Mouse (Mus musculus) layer of hippocampus, adult 8-10 months (tissue): Measurements from ENCODE around the gene Malrd1. TPM values are rescaled to one million over a fixed set of nuclear protein-coding genes. Genes with fewer than 3 reads are reported as not detected.

Source experiments
- DNase-seq, 2 experiments: peaks; one replicate each; pipeline ENCODE4 v3.0.0; 2022; ENCODE audit warnings: low spot score in 2 of 2
- total RNA-seq, 4 experiments: library from RNA; stranded (reverse); gene quantifications; 2 replicates each; pipeline ENCODE4 v1.2.4; 2022

The Malrd1 gene
- total RNA-seq, 4 experiments from 2014 or later: not detected

DNA sequence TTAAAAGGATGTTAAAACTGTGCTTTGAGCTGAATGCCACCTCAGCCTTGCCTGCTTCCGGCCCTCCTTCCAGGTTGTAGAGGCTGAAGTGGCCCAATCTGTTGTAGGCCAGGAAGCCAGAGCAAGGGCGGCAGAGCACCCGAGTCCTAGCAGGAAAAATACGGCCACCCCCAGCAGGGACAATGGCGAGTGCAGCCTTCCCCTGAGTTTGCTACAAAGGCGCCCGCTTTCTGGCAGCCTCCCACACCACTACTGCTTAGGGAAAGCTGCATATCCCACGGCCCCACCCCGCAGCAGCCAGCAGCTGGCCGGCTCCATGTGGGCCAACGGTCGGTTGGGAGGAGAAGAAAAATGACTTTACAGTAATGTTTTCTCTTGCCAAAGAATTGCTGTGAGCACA, 503.5 kb downstream of the Malrd1 start:
- no peak for DNase-seq

DNA sequence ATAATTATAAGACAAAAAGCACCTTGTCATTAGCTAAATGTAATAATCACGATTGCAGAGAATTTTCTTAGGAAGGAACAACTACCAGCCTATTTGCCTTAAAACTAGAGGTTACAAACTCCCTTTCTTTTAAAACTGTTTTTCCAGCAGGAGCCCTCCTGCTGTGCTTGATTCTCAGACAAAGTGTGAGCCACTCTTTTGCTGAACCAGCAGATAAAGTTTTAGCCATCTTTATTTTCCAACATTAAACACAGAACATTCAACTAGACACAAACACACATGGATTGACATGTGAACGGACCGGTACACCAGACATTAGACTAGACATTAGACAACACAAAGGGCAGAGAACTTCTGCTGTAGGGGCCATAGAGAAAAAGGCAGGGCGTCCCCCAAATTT, 505.3 kb downstream of the Malrd1 start:
- no peak for DNase-seq

DNA sequence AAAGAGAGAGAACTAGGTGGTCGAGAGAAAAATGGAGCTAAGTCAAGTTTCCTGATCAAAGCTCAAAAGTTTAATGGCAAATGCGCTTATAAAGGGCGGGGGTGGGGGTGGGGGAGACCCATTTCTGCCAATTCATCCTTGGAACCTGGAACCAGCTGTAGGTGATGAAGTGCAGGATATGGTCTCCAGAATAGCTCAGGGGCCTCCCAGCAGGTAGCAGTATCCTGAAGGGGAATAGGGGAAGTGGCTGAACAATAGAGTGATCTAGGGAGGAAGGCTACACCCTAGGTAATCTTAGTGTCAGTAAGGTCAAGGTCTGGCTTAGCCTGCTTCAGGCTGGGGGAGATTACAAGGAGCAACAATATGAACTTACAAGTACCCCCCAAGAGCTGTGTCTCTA, 506.5 kb downstream of the Malrd1 start:
- no peak for DNase-seq

DNA sequence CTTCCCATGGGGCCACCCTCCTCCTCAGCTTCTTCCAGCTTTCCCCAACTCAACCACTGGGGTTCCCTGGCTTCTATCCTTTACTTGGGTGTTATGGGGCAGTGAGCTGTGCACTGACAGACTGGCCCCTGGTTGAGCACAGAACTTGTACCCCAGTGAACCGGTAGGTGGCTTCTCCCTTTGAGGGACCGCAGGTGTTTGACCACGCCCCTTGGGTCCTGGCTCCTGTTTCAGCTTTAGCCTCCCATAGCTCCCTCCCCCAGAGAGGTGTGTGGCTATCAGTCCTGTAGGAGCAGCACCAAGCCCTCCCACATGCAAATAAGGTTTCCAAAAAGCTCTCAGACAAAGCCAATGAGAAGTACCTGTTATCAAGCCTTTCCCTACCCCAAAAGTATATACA, 584.4 kb downstream of the Malrd1 start:
- no peak for DNase-seq

DNA sequence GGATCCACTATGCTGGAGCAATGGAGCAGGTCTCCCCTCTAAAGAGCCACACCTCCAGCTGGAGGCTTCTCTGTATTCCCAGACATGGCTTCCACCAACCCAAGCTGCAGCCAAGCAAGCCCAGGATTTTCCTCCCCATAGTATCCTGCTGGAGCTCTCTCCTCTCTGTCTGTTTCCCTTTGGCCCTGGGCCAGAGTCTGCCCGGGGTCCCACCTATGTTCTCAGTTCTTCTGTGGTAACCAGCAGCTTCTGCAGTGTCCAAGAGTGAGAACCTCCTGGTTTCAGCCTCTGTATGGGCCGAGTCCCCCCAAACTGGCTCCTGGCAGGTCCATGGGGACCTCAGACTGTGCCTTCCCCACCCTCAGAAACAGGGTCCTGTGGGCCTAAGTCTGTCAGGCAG, 587.1 kb downstream of the Malrd1 start:
- DNase-seq: no peak

DNA sequence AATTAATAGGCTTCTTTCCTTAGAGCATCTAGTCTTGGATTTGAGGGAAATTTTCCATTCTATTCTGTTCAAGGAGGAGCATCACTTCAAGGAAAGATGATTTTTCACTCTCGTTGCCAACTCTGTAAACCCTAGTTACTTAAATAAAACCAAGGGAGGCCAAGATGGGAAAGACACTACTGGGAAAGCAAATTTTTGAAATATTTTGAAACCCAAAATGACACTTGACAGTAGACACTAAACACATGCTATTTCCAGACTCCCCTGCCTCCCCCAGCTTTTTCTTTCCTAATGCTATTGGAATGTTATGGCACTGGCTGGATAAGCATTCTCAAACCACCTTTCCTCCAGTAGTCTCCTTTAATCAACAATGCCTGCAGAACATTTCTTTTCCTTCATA, 621.7 kb downstream of the Malrd1 start:
- DNase-seq: no peak

DNA sequence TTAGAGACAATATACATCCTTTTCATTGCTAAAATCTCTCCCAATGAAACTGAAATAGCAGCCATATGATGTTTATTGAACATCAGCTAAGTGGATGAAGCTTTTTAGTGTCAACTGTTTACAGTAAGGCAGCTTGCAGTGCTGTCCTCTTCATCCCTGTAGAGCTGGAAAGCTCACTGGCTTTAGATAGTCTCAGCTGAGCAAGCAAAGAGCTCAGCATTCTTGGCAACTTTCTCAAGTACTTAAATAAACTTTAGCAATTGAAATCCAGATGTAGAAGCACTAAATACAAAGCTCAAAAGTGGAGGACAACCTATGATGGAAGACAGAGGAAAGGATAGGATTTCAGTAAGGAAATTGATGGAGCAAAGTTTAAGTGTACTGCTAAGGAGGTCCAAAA, 626.3 kb downstream of the Malrd1 start:
- no peak for DNase-seq

DNA sequence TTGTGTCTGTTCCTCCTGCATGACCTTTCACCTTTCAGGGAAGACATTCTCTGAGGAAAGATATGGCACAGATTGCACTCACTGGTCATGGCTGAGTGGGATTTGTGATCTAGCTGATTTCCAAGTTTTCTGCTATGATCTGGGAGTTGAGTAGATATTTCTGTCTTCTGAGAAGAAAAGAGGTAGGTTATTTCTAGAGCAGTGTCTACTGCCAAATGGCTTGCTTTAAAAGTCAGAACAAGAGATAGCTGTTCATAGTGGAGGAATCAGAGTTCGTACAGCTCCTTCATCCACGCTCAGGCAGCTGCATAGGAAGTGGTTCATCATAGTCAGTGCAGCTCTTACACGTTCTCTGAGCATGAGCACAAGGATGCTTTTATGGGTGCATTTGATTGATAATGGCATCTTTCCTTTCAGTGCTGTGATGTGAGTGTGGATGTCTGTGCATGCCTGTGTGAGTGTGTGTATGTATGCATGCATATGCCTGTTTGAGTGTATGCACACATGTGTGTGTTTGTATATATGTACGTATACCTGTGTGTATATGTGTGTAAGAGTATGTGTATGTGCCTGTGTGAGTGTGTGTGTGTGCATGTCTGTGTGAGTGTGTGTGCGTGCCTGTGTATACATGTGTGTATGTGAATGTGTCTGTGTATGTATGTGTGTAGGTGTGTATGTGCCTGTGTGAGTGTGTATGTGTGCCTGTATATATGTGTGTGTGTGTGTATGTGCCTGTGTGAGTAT, 637.1 kb downstream of the Malrd1 start:
- DNase-seq: no peak

DNA sequence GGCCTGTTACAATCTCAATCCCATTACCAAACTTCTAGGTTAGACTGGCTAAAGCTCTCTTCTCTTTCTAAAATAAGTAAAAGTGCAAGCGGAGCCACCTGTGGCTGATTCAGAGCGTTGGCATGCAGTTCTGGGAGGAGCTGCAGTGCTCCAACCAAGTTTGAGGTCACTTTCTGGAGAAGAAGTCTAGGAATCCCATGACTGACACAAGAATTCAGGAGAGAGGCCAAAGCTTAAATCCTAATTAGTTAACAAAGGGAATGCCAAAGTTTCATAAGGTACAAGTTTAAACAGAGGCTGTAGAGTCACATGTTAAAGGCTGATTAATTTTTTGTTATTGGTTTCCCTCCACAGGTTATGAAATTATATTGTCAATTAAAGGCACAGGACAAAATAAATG, 642.3 kb downstream of the Malrd1 start:
- no peak for DNase-seq

DNA sequence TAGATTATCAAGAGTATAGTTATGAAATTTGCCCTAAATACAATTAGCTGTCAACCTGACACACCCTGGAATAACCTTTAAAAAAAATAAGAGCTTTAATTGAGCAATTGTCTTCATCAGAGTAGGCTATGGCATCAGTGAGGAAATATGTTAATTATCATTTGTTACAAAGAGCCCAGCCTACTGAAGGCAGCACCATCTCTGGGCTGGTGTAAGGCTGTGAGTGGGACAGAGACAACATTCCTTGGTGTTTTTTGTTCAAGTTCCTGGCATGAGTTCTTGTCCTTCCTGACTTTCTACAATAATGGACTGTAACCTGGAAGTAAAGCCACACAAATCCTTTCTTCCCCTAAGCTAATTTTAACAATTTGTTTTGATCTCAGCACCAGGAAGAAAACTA, 645.8 kb downstream of the Malrd1 start:
- no peak for DNase-seq

DNA sequence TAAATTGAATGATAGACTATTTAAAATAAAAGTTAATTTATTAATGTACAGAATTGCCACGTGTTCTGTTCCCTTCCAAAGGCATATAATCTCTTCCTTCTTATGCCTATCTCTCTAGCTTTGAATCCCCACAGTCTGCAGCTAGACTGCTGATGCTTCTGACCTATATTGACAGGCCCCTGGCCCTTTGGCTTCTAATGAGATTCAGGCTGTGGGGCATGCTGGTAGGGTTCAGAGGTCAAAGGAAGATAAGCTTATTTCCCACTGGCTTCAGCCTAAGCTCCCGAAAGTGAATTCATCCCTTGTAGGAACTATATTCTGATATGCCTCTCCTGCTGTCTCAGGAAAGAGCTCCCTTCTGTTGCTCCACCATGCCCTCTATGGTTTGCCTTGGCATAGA, 647.1 kb downstream of the Malrd1 start:
- no peak for DNase-seq

DNA sequence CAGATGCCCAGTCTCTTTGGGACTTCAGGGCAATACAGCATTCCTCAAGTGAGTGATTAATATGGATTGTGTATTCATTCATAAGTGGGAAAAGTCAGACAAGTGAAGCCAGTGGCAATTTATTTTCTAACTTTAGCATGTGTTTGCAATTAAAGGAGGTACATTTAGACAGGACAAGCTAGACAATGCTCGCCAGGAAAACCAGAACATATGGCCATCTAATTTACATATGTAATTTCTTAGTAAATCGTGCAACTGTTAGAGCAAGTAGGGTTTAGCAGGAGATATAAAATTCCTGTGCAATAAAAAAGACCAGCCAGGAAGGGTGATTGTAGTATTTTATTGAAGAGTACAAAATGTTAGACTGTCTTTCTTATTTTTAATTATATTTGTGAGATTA, 655.9 kb downstream of the Malrd1 start:
- DNase-seq: no peak

DNA sequence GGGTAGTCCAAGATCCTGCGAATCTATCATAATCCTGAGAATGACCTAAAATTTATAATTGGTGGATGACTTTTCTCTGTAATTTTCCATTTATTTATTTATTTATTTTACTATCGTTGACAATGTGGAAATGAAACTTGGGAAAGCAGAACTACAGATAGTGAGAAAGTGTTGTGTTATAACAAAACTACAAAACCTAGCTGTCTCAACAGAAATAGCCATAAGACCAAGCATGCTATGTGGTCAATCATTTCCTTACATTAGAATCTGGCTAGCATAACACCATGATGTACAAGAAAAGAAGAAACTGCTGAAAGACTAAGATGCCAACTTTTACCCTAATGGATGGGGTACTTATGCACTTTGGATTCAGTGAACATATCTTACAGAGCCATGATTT, 656.9 kb downstream of the Malrd1 start:
- DNase-seq: no peak

DNA sequence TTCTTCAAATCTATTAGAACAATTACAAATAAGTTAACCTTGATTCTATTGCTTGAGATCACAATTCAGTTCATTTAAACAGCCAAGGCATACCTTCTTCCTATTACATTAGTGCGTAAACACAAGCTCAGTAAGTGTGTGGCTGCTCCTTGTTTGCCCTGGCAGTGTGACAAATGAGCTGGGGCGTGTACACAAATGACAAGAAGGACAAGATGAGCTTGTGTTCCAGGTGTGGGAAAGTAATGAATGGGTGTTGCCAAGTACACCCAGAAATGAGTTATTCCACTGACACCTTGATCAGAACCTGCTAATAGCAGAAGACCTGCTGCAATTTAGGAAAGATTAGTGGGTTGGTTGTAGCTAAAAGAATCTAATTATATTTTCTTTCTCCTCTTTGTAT, 683.7 kb downstream of the Malrd1 start:
- DNase-seq: no peak

DNA sequence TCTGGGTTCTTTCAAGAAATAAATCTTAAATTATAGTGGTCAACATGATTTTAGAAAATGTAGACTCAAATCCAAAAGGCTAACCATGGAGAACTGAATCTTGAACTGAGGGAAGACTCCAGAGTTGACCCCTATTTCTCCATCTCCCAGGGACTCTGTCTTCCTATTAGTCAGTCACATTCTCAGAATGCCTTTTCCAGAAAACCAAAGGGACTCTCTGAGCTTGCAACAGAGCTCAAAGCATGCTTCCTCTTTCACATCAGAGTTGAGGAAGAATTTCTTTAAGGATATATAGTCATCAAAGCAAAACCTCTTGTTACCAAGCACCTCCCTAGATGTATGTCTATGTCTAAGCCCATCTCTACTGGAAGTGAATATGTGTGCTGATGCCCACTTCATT, 686.5 kb downstream of the Malrd1 start:
- DNase-seq: no peak

DNA sequence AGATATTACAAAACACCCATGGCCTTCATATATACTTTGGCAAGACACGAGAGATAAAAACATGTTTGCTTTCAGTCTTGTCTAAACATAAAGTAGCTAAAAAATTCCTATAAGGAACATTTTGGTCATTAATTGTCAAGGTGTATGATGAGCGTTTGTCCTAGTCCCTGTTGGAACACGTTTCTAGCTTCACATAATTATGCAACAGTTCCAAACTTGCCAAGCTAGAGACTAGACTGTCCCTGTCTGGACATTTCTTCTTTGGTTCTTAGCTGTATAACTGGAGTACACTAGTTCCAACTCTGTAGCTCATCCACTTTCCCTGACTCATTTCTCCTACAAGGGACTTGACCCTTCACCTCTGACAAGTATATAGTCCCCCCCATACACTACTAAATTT, 687.8 kb downstream of the Malrd1 start:
- no peak for DNase-seq

DNA sequence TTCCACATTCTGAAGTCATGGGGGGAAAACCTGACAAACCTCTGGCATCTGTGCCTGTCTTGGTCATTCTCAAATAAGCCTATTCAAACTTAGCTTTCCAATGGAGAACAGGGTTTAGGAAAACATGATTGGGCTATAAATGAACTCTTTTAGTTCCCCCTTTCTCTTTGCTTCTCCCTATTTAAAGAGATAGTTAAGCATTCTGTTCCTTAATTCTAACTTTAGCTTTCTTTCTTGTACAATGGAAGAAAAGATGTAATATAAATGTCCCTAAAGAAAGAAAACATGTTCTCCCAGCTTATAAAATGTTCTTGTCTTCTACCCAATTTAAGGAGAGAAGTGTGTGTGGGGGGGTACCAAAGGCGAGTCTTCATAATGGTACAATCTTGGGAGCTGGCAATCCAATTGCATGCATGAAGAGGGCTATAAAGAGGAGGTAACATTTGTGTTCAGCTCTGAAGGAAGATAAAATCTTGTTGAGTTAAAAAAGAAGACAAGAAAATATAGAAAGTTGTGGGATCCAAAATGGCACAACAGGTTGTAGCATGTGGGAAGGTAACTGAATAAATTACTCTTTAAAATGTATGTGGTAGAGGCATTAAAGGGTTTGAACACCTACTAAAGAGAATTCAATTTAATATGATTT, 702.0 kb downstream of the Malrd1 start:
- no peak for DNase-seq

DNA sequence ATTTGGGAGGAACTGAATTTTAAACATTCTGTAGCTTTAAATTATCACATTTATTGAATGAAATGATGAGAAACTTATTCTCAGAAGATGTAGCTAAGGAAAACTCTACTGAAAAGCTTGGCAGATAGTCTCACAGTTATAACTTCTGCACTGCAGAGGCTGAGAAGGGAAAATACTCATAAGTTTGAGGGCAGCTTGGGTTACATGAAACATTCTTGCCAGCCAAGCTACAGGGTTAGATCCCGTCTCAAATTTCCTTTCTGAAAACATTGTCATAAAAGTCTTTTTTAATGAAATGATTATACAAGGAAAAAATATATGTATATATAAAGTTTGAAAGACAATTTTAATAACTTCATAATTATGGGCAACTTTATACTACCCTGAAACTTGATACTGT, 714.6 kb downstream of the Malrd1 start:
- no peak for DNase-seq

DNA sequence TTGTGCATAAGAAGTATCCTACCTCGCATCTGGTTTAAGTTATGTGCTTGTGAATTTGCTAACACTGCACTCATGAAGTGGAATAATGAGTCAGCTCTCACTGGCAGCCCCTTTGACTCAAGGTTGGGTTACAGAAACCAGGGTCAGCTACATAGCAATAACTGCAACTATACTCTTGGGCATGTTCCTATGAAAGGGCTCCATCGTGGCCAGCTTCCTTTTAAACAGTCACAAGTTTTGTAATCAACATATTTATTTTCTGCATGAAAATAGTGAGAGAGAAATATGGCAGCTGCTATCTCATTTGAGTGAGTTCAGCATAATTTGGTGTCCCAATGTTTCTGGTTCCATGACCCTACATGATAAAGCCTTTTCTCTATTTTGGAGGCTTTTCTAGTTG, 716.8 kb downstream of the Malrd1 start:
- DNase-seq: no peak

DNA sequence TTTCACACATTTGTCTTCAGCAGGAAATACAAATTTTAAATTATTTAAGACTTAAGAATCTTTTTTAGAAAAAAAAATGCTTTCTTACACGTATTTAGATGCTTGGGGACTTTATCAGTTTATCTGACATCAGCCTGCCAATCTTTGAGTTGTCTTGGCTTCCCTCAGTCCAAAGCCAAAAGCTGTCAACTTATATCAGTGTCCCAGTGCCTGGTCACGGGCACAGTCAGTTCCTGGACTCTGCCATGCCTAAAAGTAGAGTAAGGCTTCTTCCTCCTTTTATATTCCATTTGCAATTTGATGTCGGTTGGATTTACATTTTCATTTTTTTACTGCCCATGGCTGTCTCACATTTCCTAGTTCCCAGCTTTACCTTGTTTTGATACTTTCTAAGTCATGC, 722.6 kb downstream of the Malrd1 start:
- no peak for DNase-seq

DNA sequence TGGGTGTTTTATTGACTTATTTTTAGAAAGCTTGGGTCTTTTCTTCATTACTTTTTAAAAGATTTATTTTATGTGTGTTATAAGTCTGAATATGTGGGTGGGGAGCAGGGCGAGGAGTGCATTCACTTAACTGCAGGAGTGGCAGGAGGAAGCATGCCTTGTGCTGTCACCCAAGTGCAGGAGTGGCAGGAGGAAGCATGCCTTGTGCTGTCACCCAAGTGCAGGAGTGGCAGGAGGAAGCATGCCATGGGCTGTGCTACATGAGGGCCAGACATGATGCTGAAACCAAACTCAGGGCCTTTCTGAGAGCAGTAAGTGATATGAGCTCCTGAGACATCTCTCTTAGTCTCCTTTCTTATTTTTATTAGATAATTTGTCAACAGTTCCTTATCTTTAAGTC, 726.0 kb downstream of the Malrd1 start:
- DNase-seq: no peak
